Mouse (Mus musculus) liver, embryonic 11.5 days (tissue): ENCODE data around the gene Wwp2. TPM values are rescaled to one million over a fixed set of nuclear protein-coding genes. Genes with fewer than 3 reads are reported as not detected.

Source experiments
- ATAC-seq: fragments of 200-750 bp; cut with Nextera tagmentation; replicated peaks from 2 replicates; pipeline ENCODE4 v1.8.0; 2017; ENCODE audit warnings: moderate number of reproducible peaks, mild to moderate bottlenecking, moderate TSS enrichment, moderate library complexity; ENCODE audit not compliant: low FRiP score
- DNase-seq: peaks from one replicate; pipeline ENCODE4 v3.0.0-alpha.2; 2017; ENCODE audit warnings: low spot score
- H3K27ac ChIP-seq: fragments of 300-500 bp; sonication (generic); 2 replicates; pipeline ENCODE4 v1.5.1; 2014; ENCODE audit warnings: mild to moderate bottlenecking, low read depth, low read length, control low read depth
- H3K27me3 ChIP-seq: fragments of 300-500 bp; sonication (generic); replicated peaks from 2 replicates; pipeline ENCODE4 v1.6.1; 2014; ENCODE audit warnings: low read length, mixed read lengths; ENCODE audit not compliant: control insufficient read depth, insufficient read depth
- H3K36me3 ChIP-seq: fragments of 300-500 bp; sonication (generic); 2 replicates; pipeline ENCODE4 v1.6.1; 2014; ENCODE audit warnings: mild to moderate bottlenecking, low read length, moderate library complexity, mixed read lengths; ENCODE audit not compliant: control insufficient read depth, insufficient read depth
- H3K4me1 ChIP-seq: fragments of 300-500 bp; sonication (generic); replicated peaks from 2 replicates; pipeline ENCODE4 v1.6.1; 2014; ENCODE audit warnings: low read length, mixed read lengths; ENCODE audit not compliant: control insufficient read depth, insufficient read depth
- H3K4me2 ChIP-seq: fragments of 300-500 bp; sonication (generic); 2 replicates; pipeline ENCODE4 v1.6.1; 2014; ENCODE audit warnings: mild to moderate bottlenecking, control low read depth, moderate library complexity
- H3K4me3 ChIP-seq: fragments of 300-500 bp; sonication (generic); 2 replicates; pipeline ENCODE4 v1.5.1; 2014; ENCODE audit warnings: low read depth, low read length, control low read depth
- H3K9ac ChIP-seq: fragments of 300-500 bp; sonication (generic); 2 replicates; pipeline ENCODE4 v1.6.1; 2014; ENCODE audit warnings: low read depth, low read length, control low read depth
- H3K9me3 ChIP-seq: fragments of 300-500 bp; sonication (generic); 2 replicates; pipeline ENCODE4 v1.6.1; 2016; ENCODE audit warnings: low read length, inconsistent platforms, mixed read lengths; ENCODE audit not compliant: control insufficient read depth
- WGBS: fragments of 180-500 bp; shearing (Covaris S2); extraction: QIAGEN DNeasy Blood & Tissue Kit; methylation state at CpG from one replicate; pipeline ENCODE4 v1.1.7; 2014; 5-methylcytosine and 5-hydroxymethylcytosine counted together
- polyA plus RNA-seq: library from polyadenylated mRNA; unstranded; fragments of >200 nt; fragmentation: Nextera tagmentation; extraction: Ambion mirVana; gene quantifications from 2 replicates; pipeline ENCODE4 v1.2.1, GENCODE M21; 2014

The Wwp2 gene
- polyA plus RNA-seq, 1 experiment from 2014 or later = 40.2 TPM

- ATAC-seq (peak; percentile 53), DNase-seq (peak; percentile 55)
- peak overlapping the region; percentile 72 for H3K27ac ChIP-seq
- H3K27me3 ChIP-seq = no peaks in the 10 kb centered on the region
- H3K36me3 ChIP-seq = peaks cover 23% of the 10 kb centered on the region
- H3K4me1 ChIP-seq = no peaks in the 10 kb centered on the region
- H3K4me2 ChIP-seq = peak overlapping the region; percentile 72
- 2% methylated on average over 17 of the region's 17 CpGs for WGBS
- H3K9ac ChIP-seq = peak overlapping the region; percentile 91
- H3K9me3 ChIP-seq = no peaks in the 10 kb centered on the region
- peak overlapping the region; percentile 85 for H3K4me3 ChIP-seq
Measured at GRCm38 (mm10) chr8:107587429-107587994, 151.3 kb downstream of the Wwp2 start.

GRCm38 (mm10) chr8:107587995-107588780 lies 152.0 kb downstream of the Wwp2 start, which contains the start of gene Psmd7:
Gene Psmd7, minus strand, starts transcription at chr8:107588464.
- Histone ChIP-seq H3K4me3 (peak within 1 kb of the TSS; percentile 85), H3K4me1 (no peaks in the 10 kb centered on the region), H3K9me3 (no peaks in the 10 kb centered on the region), H3K27ac (peak within 1 kb of the TSS; percentile 72), H3K36me3 (peaks cover 17% of the 10 kb centered on the region), H3K27me3 (no peaks in the 10 kb centered on the region), H3K4me2 (peak within 1 kb of the TSS; percentile 72), H3K9ac (peak within 1 kb of the TSS; percentile 91)
- 1% methylated on average over 64 of the region's 65 CpGs for WGBS
- DNase-seq (peak; percentile 94), ATAC-seq (peak; percentile 95)

GRCm38 (mm10) chr8:107593967-107594729 lies 158.0 kb downstream of the Wwp2 start:
- H3K9ac ChIP-seq = no peak overlapping the region
- H3K27me3 ChIP-seq = no peaks in the 10 kb centered on the region
- H3K4me1 ChIP-seq = no peaks in the 10 kb centered on the region
- H3K4me2 ChIP-seq = no peak overlapping the region
- H3K36me3 ChIP-seq = no peaks in the 10 kb centered on the region
- no peaks in the 10 kb centered on the region for H3K9me3 ChIP-seq
- ATAC-seq (no peak), DNase-seq (no peak)
- H3K4me3 ChIP-seq = no peak overlapping the region
- H3K27ac ChIP-seq = no peak overlapping the region
- 63% methylated on average over 6 of the region's 6 CpGs for WGBS

GRCm38 (mm10) chr8:107594817-107595216 lies 158.7 kb downstream of the Wwp2 start:
- no peak overlapping the region for H3K4me3 ChIP-seq
- ATAC-seq = no peak

GRCm38 (mm10) chr8:107597731-107598130 lies 161.6 kb downstream of the Wwp2 start:
- Histone ChIP-seq H3K4me3 (no peak overlapping the region), H3K4me1 (no peaks in the 10 kb centered on the region), H3K4me2 (no peak overlapping the region), H3K27me3 (no peaks in the 10 kb centered on the region), H3K9me3 (no peaks in the 10 kb centered on the region), H3K9ac (no peak overlapping the region), H3K27ac (no peak overlapping the region), H3K36me3 (no peaks in the 10 kb centered on the region)
- no peak for ATAC-seq
- WGBS = 52% methylated on average over 1 of the region's 1 CpGs
- no peak for DNase-seq

More at GRCm38 (mm10) chr8:107594817-107595216, 158.7 kb downstream of the Wwp2 start:
- 72% methylated on average over 6 of the region's 6 CpGs for WGBS
- Histone ChIP-seq H3K27ac (no peak overlapping the region), H3K4me2 (no peak overlapping the region), H3K36me3 (no peaks in the 10 kb centered on the region), H3K9ac (no peak overlapping the region), H3K9me3 (no peaks in the 10 kb centered on the region), H3K4me1 (no peaks in the 10 kb centered on the region), H3K27me3 (no peaks in the 10 kb centered on the region)
- DNase-seq = no peak

- H3K4me1 ChIP-seq = no peaks in the 10 kb centered on the region
- no peak overlapping the region for H3K4me3 ChIP-seq
- H3K9me3 ChIP-seq = no peaks in the 10 kb centered on the region
- no peak overlapping the region for H3K9ac ChIP-seq
- no peak overlapping the region for H3K27ac ChIP-seq
- H3K4me2 ChIP-seq = no peak overlapping the region
- no peaks in the 10 kb centered on the region for H3K36me3 ChIP-seq
- DNase-seq = no peak
- WGBS = 78% methylated on average over 9 of the region's 9 CpGs
- ATAC-seq = no peak
- H3K27me3 ChIP-seq = no peaks in the 10 kb centered on the region
Measured at GRCm38 (mm10) chr8:107599691-107600090, 163.5 kb downstream of the Wwp2 start.

- Histone ChIP-seq H3K4me1 (no peaks in the 10 kb centered on the region), H3K36me3 (no peaks in the 10 kb centered on the region), H3K4me2 (no peak overlapping the region), H3K9ac (no peak overlapping the region), H3K27ac (no peak overlapping the region), H3K4me3 (no peak overlapping the region), H3K27me3 (no peaks in the 10 kb centered on the region), H3K9me3 (no peaks in the 10 kb centered on the region)
- no peak for DNase-seq
- no peak for ATAC-seq
- 4% methylated on average over 7 of the region's 7 CpGs for WGBS
Measured at GRCm38 (mm10) chr8:107603026-107603425, 166.9 kb downstream of the Wwp2 start.
